Mouse (Mus musculus) cerebellum, postnatal 4 days (tissue): Measurements from ENCODE around the gene Upp2.

ENCODE experiments used
- DNase-seq, 2 experiments: peaks; one replicate each; pipeline ENCODE4 v3.0.0; 2022; ENCODE audit warnings: low spot score in 2 of 2, mixed read lengths in 1 of 2

Gene Upp2

GRCm38 (mm10) chr2:58842443-58842842, 275.3 kb downstream of the Upp2 start:
- DNase-seq, result no peak
